Mouse (Mus musculus): Measurements from ENCODE around the gene Cxcl14. TPM values are rescaled to one million over a fixed set of nuclear protein-coding genes. Genes with fewer than 3 reads are reported as not detected.
A peak's percentile ranks its signal among the peaks of the same experiment; 100 is the strongest.

Gene Cxcl14
- total and polyA plus RNA-seq, 2 experiments from 2014 or later, result 32.7 to 34.1 TPM

GRCm38 (mm10) chr13:56334802-56335690 is 38.7 kb upstream of the Cxcl14 start:
- TF ChIP-seq CTCF (IDR thresholded peaks at IDR 0.05), result peak; percentile 44
- Histone ChIP-seq H3K4me1 (ENCODE audit: insufficient read depth, low read length) (no peaks in the 10 kb centered on the region; the same call in 1 of the 2 replicates), H3K4me2 (ENCODE audit: low read depth, low read length, poor library complexity, severe bottlenecking) (no peak overlapping the region), H3K27me3 (ENCODE audit: insufficient read depth, low read length) (no peaks in the 10 kb centered on the region), H3K36me3 (ENCODE audit: insufficient read depth, low read length) (no peaks in the 10 kb centered on the region), H3K9ac (replicated peaks; ENCODE audit: low read length, poor library complexity, severe bottlenecking) (no peak overlapping the region), H3K27ac (ENCODE audit: low read depth, low read length) (no peak overlapping the region), H3K9me3 (ENCODE audit: low read length) (no peaks in the 10 kb centered on the region), H3K4me3 (ENCODE audit: low read depth, low read length) (no peak overlapping the region)
- DNase-seq (ENCODE audit: low spot score), result no peak
- ATAC-seq (ENCODE audit: low FRiP score), result no peak
- 33% methylated on average over 10 of the region's 10 CpGs for WGBS

DNA sequence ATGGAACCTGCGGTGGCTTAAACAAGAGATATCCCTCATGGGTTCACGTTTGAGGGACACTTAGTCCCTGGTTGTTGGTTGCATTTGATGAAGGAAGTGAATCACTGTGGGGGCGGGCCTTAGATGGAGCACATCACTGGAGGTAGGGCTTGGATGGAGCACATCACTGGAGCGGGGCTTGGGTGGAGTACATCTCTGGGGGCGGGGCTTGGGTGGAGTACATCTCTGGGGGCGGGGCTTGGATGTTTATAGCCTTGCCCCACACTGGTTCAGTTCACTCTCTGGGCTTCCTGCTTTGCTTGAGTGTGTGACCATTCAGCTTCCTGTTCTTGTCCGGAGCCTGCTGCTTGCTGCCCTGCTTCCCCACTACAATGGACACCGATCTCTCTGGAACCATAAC is 37.9 kb upstream of the Cxcl14 start:
- H3K27me3 ChIP-seq (ENCODE audit: insufficient read depth, low read length), result no peaks in the 10 kb centered on the region

DNA sequence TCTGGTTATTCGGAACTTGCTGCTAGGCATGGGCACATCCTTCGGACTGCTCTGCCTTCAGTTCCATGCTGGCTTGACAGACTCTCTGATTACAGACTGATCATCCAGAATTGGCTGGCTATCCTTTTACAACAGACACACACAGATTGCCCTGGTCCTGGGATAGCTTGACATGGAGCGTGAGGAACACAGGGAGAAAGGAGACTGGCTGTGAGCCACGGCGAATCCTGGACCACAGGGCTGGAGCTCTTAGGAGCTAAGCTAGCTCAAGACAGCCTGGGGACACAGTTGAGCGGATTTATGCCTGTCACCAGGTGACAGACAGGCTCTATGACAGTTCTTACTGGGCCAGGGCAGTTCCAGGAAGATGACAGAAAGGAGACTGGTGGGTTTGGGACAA is 36.0 kb upstream of the Cxcl14 start:
- no peaks in the 10 kb centered on the region; the same call in 1 of the 2 replicates for H3K4me1 ChIP-seq (ENCODE audit: insufficient read depth, low read length)
- no peak overlapping the region for H3K9ac ChIP-seq (replicated peaks; ENCODE audit: low read length, poor library complexity, severe bottlenecking)
- 64% methylated on average over 6 of the region's 6 CpGs for WGBS
- no peak overlapping the region for H3K4me3 ChIP-seq (ENCODE audit: low read depth, low read length)
- no peak overlapping the region for H3K27ac ChIP-seq (ENCODE audit: low read depth, low read length)
- DNase-seq (ENCODE audit: low spot score), result peak; percentile 68
- H3K9me3 ChIP-seq (ENCODE audit: low read length), result no peaks in the 10 kb centered on the region
- TF ChIP-seq CTCF (IDR thresholded peaks at IDR 0.05), result no peak
- ATAC-seq (ENCODE audit: low FRiP score), result no peak
- H3K36me3 ChIP-seq (ENCODE audit: insufficient read depth, low read length), result no peaks in the 10 kb centered on the region
- no peak overlapping the region for H3K4me2 ChIP-seq (ENCODE audit: low read depth, low read length, poor library complexity, severe bottlenecking)
- no peaks in the 10 kb centered on the region for H3K27me3 ChIP-seq (ENCODE audit: insufficient read depth, low read length)

More for the DNA sequence above, 37.9 kb upstream of the Cxcl14 start:
- Histone ChIP-seq H3K9me3 (ENCODE audit: low read length) (no peaks in the 10 kb centered on the region), H3K9ac (replicated peaks; ENCODE audit: low read length, poor library complexity, severe bottlenecking) (no peak overlapping the region), H3K4me1 (ENCODE audit: insufficient read depth, low read length) (no peaks in the 10 kb centered on the region; the same call in 1 of the 2 replicates), H3K27ac (ENCODE audit: low read depth, low read length) (no peak overlapping the region), H3K4me2 (ENCODE audit: low read depth, low read length, poor library complexity, severe bottlenecking) (no peak overlapping the region), H3K4me3 (ENCODE audit: low read depth, low read length) (no peak overlapping the region), H3K36me3 (ENCODE audit: insufficient read depth, low read length) (no peaks in the 10 kb centered on the region)
- WGBS, result 89% methylated on average over 8 of the region's 8 CpGs
- no peak for TF ChIP-seq CTCF (IDR thresholded peaks at IDR 0.05)
- DNase-seq (ENCODE audit: low spot score) (no peak), ATAC-seq (ENCODE audit: low FRiP score) (no peak)

GRCm38 (mm10) chr13:56330603-56331455 is 34.5 kb upstream of the Cxcl14 start:
- no peak overlapping the region for H3K4me3 ChIP-seq (ENCODE audit: low read depth, low read length)
- TF ChIP-seq CTCF (IDR thresholded peaks at IDR 0.05), result no peak
- no peak for ATAC-seq (ENCODE audit: low FRiP score)
- H3K9ac ChIP-seq (replicated peaks; ENCODE audit: low read length, poor library complexity, severe bottlenecking), result no peak overlapping the region
- H3K4me1 ChIP-seq (ENCODE audit: insufficient read depth, low read length), result no peaks in the 10 kb centered on the region; the same call in 1 of the 2 replicates
- no peaks in the 10 kb centered on the region for H3K27me3 ChIP-seq (ENCODE audit: insufficient read depth, low read length)
- H3K4me2 ChIP-seq (ENCODE audit: low read depth, low read length, poor library complexity, severe bottlenecking), result no peak overlapping the region
- peak; percentile 40 for DNase-seq (ENCODE audit: low spot score)
- H3K27ac ChIP-seq (ENCODE audit: low read depth, low read length), result no peak overlapping the region
- H3K9me3 ChIP-seq (ENCODE audit: low read length), result no peaks in the 10 kb centered on the region
- no peaks in the 10 kb centered on the region for H3K36me3 ChIP-seq (ENCODE audit: insufficient read depth, low read length)
- 31% methylated on average over 10 of the region's 10 CpGs for WGBS

- TF ChIP-seq CTCF (IDR thresholded peaks at IDR 0.05), result 0 out of 2 replicates have a peak, but pooled peaks have one; percentile 2
- WGBS, result 39% methylated on average over 6 of the region's 6 CpGs
These were observed 33.4 kb upstream of the Cxcl14 start for GRCm38 (mm10) chr13:56329769-56330168.

More at GRCm38 (mm10) chr13:56329769-56330168, 33.4 kb upstream of the Cxcl14 start:
- Histone ChIP-seq H3K27ac (ENCODE audit: low read depth, low read length) (no peak overlapping the region), H3K9me3 (ENCODE audit: low read length) (no peaks in the 10 kb centered on the region), H3K4me2 (ENCODE audit: low read depth, low read length, poor library complexity, severe bottlenecking) (no peak overlapping the region), H3K4me3 (ENCODE audit: low read depth, low read length) (no peak overlapping the region), H3K9ac (replicated peaks; ENCODE audit: low read length, poor library complexity, severe bottlenecking) (no peak overlapping the region), H3K4me1 (ENCODE audit: insufficient read depth, low read length) (no peaks in the 10 kb centered on the region; the same call in 1 of the 2 replicates), H3K36me3 (ENCODE audit: insufficient read depth, low read length) (no peaks in the 10 kb centered on the region), H3K27me3 (ENCODE audit: insufficient read depth, low read length) (no peaks in the 10 kb centered on the region)
- DNase-seq (ENCODE audit: low spot score) (peak; percentile 88), ATAC-seq (ENCODE audit: low FRiP score) (peak; percentile 71)

Measured in midbrain, postnatal 0 days (tissue).